Mouse (Mus musculus) midbrain, postnatal 0 days (tissue): Measurements from ENCODE around the gene Serping1. TPM values are rescaled to one million over a fixed set of nuclear protein-coding genes. Genes with fewer than 3 reads are reported as not detected.

Source experiments
- ATAC-seq: fragments of 200-750 bp; cut with Nextera tagmentation; 2 replicates; pipeline ENCODE4 v1.8.0; 2017; ENCODE audit warnings: moderate number of reproducible peaks, mild to moderate bottlenecking, moderate TSS enrichment, moderate library complexity; ENCODE audit not compliant: low FRiP score
- DNase-seq: peaks from one replicate; pipeline ENCODE4 v3.0.0-alpha.2; 2015; ENCODE audit warnings: low spot score
- H3K27ac ChIP-seq: fragments of 300-500 bp; sonication (generic); 2 replicates; pipeline ENCODE4 v1.5.1; 2014; ENCODE audit warnings: low read depth, mild to moderate bottlenecking, low read length, mixed read lengths
- H3K27me3 ChIP-seq: fragments of 300-500 bp; sonication (generic); 2 replicates; pipeline ENCODE4 v1.6.1; 2014; ENCODE audit warnings: low read length, control low read depth, mixed read lengths; ENCODE audit not compliant: insufficient read depth
- H3K36me3 ChIP-seq: fragments of 300-500 bp; sonication (generic); 2 replicates; pipeline ENCODE4 v1.6.1; 2014; ENCODE audit warnings: low read length, control low read depth, mixed read lengths; ENCODE audit not compliant: insufficient read depth
- H3K4me1 ChIP-seq: fragments of 300-500 bp; sonication (generic); 2 replicates; pipeline ENCODE4 v1.6.1; 2014; ENCODE audit warnings: mild to moderate bottlenecking, control low read depth, antibody characterized with exemption, low read length, mixed read lengths; ENCODE audit not compliant: insufficient read depth
- H3K4me2 ChIP-seq: fragments of 300-500 bp; sonication (generic); 2 replicates; pipeline ENCODE4 v1.6.1; 2014; ENCODE audit warnings: low read depth, mild to moderate bottlenecking, low read length, mixed read lengths; ENCODE audit not compliant: poor library complexity, severe bottlenecking
- H3K4me3 ChIP-seq: fragments of 300-500 bp; sonication (generic); 2 replicates; pipeline ENCODE4 v1.5.1; 2014; ENCODE audit warnings: low read depth, mild to moderate bottlenecking, low read length, moderate library complexity
- H3K9ac ChIP-seq: fragments of 300-500 bp; sonication (generic); replicated peaks from 2 replicates; pipeline ENCODE4 v1.6.1; 2014; ENCODE audit warnings: mild to moderate bottlenecking, low read length, moderate library complexity, mixed read lengths; ENCODE audit not compliant: poor library complexity, severe bottlenecking
- H3K9me3 ChIP-seq: fragments of 300-500 bp; sonication (generic); 2 replicates; pipeline ENCODE4 v1.6.1; 2016; ENCODE audit warnings: low read length, control low read depth
- CTCF ChIP-seq: IDR thresholded peaks from 2 replicates; pipeline ENCODE4 v1.5.1; 2016; ENCODE audit warnings: antibody characterized with exemption, mild to moderate bottlenecking
- WGBS: fragments of 180-500 bp; shearing (Covaris S2); extraction: QIAGEN DNeasy Blood & Tissue Kit; methylation state at CpG from one replicate; pipeline ENCODE4 v1.1.7; 2014; 5-methylcytosine and 5-hydroxymethylcytosine counted together
- polyA plus RNA-seq: library from polyadenylated mRNA; unstranded; fragments of >200 nt; fragmentation: Nextera tagmentation; extraction: Ambion mirVana; gene quantifications from 2 replicates; pipeline ENCODE4 v1.2.1, GENCODE M21; 2015
- total RNA-seq: library from RNA; depleted of rRNA; stranded (reverse); fragments of >200 nt; gene quantifications from 2 replicates; pipeline ENCODE4 v1.2.3, GENCODE M21; 2014

The Serping1 gene
- total and polyA plus RNA-seq, 2 experiments from 2014 or later, result 19.9 to 31.9 TPM

GRCm38 (mm10) chr2:84792516-84792915, 17.3 kb upstream of the Serping1 start:
- ATAC-seq, result no peak
- Histone ChIP-seq H3K4me1 (no peaks in the 10 kb centered on the region), H3K27ac (no peak overlapping the region), H3K4me3 (no peak overlapping the region), H3K27me3 (no peaks in the 10 kb centered on the region), H3K4me2 (no peak overlapping the region), H3K36me3 (no peaks in the 10 kb centered on the region), H3K9ac (no peak overlapping the region), H3K9me3 (no peaks in the 10 kb centered on the region)
- DNase-seq, result no peak
- 81% methylated on average over 3 of the region's 3 CpGs for WGBS
- no peak for TF ChIP-seq CTCF

GRCm38 (mm10) chr2:84790418-84790817, 15.2 kb upstream of the Serping1 start:
- ATAC-seq (no peak), DNase-seq (no peak)
- H3K9me3 ChIP-seq, result no peaks in the 10 kb centered on the region
- WGBS, result 61% methylated on average over 9 of the region's 9 CpGs
- H3K4me1 ChIP-seq, result no peaks in the 10 kb centered on the region
- no peaks in the 10 kb centered on the region for H3K36me3 ChIP-seq
- TF ChIP-seq CTCF, result no peak
- no peak overlapping the region for H3K4me2 ChIP-seq
- no peak overlapping the region for H3K27ac ChIP-seq
- H3K27me3 ChIP-seq, result no peaks in the 10 kb centered on the region
- no peak overlapping the region for H3K4me3 ChIP-seq
- H3K9ac ChIP-seq, result 0 out of 2 replicates have a peak overlapping the region, but pooled peaks have one; percentile 13

- no peak overlapping the region for H3K4me2 ChIP-seq
- DNase-seq (no peak), ATAC-seq (no peak)
- H3K9me3 ChIP-seq, result no peaks in the 10 kb centered on the region
- TF ChIP-seq CTCF, result no peak
- no peak overlapping the region for H3K9ac ChIP-seq
- 85% methylated on average over 3 of the region's 3 CpGs for WGBS
- H3K27ac ChIP-seq, result no peak overlapping the region
- no peak overlapping the region for H3K4me3 ChIP-seq
- H3K27me3 ChIP-seq, result no peaks in the 10 kb centered on the region
- H3K4me1 ChIP-seq, result no peaks in the 10 kb centered on the region
- H3K36me3 ChIP-seq, result no peaks in the 10 kb centered on the region
These were observed 13.1 kb upstream of the Serping1 start for GRCm38 (mm10) chr2:84788316-84788715.

GRCm38 (mm10) chr2:84783840-84784566, 8.8 kb upstream of the Serping1 start:
- 85% methylated on average over 3 of the region's 3 CpGs for WGBS
- H3K4me1 ChIP-seq, result no peaks in the 10 kb centered on the region
- ATAC-seq, result no peak

GRCm38 (mm10) chr2:84783315-84783714, 8.1 kb upstream of the Serping1 start:
- H3K4me1 ChIP-seq, result no peaks in the 10 kb centered on the region
- ATAC-seq (no peak), DNase-seq (no peak)
- H3K4me2 ChIP-seq, result no peak overlapping the region
- H3K27me3 ChIP-seq, result no peaks in the 10 kb centered on the region
- H3K36me3 ChIP-seq, result no peaks in the 10 kb centered on the region
- no peak for TF ChIP-seq CTCF
- 100% methylated on average over 1 of the region's 1 CpGs for WGBS
- H3K9me3 ChIP-seq, result no peaks in the 10 kb centered on the region
- no peak overlapping the region for H3K27ac ChIP-seq
- H3K9ac ChIP-seq, result no peak overlapping the region
- H3K4me3 ChIP-seq, result no peak overlapping the region

More at GRCm38 (mm10) chr2:84783840-84784566, 8.8 kb upstream of the Serping1 start:
- Histone ChIP-seq H3K27ac (no peak overlapping the region), H3K4me3 (no peak overlapping the region), H3K9ac (no peak overlapping the region), H3K9me3 (no peaks in the 10 kb centered on the region), H3K27me3 (no peaks in the 10 kb centered on the region), H3K4me2 (no peak overlapping the region), H3K36me3 (no peaks in the 10 kb centered on the region)
- no peak for DNase-seq
- no peak for TF ChIP-seq CTCF

- no peaks in the 10 kb centered on the region for H3K27me3 ChIP-seq
- no peak overlapping the region for H3K27ac ChIP-seq
- peak; percentile 43 for TF ChIP-seq CTCF
- 57% methylated on average over 6 of the region's 6 CpGs for WGBS
- ATAC-seq, result no peak
- H3K36me3 ChIP-seq, result no peaks in the 10 kb centered on the region
- H3K4me1 ChIP-seq, result peaks cover 6% of the 10 kb centered on the region; the same call in 1 of the 2 replicates
- H3K9me3 ChIP-seq, result no peaks in the 10 kb centered on the region
- no peak overlapping the region for H3K4me2 ChIP-seq
- peak; percentile 6 for DNase-seq
- no peak overlapping the region for H3K9ac ChIP-seq
- H3K4me3 ChIP-seq, result no peak overlapping the region
These were observed 4.0 kb upstream of the Serping1 start for GRCm38 (mm10) chr2:84779210-84779609.
